Mouse (Mus musculus): ENCODE results near the gene Olfr685.

The Olfr685 gene

GRCm38 (mm10) chr7:105185912-105186311, at the start of gene Olfr685:
TSS of gene Olfr685 (minus strand) at chr7:105186012.
- DNase-seq, result no peak

GRCm38 (mm10) chr7:105229386-105229785, 43.6 kb upstream of the Olfr685 start:
- no peak for DNase-seq

GRCm38 (mm10) chr7:105228138-105228537, 42.3 kb upstream of the Olfr685 start:
- peak; percentile 17 to 72 for DNase-seq

- no peak for DNase-seq
Measured at GRCm38 (mm10) chr7:105226703-105227102, 40.9 kb upstream of the Olfr685 start.

- peak in 1 of 2 experiments; percentile 9 for DNase-seq
Measured at GRCm38 (mm10) chr7:105226072-105226471, 40.3 kb upstream of the Olfr685 start.

- no peak for DNase-seq
Measured at GRCm38 (mm10) chr7:105218281-105218680, 32.5 kb upstream of the Olfr685 start.

- DNase-seq, result no peak
Measured at GRCm38 (mm10) chr7:105214761-105215160, 28.9 kb upstream of the Olfr685 start.

GRCm38 (mm10) chr7:105207385-105207784, 21.6 kb upstream of the Olfr685 start, which contains the start of gene Olfr686:
TSS of gene Olfr686 (minus strand) at chr7:105207485.
- DNase-seq, result no peak

GRCm38 (mm10) chr7:105170773-105171172, 15.0 kb downstream of the Olfr685 start:
- peak; percentile 5 to 22 for DNase-seq

- DNase-seq, result no peak
Measured at GRCm38 (mm10) chr7:105163553-105163952, 22.3 kb downstream of the Olfr685 start, which contains the start of gene Olfr684. TSS of gene Olfr684 (minus strand) at chr7:105163653.

- no peak for DNase-seq
Measured at GRCm38 (mm10) chr7:105146912-105147311, 38.9 kb downstream of the Olfr685 start, which contains the start of gene Olfr683. TSS of gene Olfr683 (minus strand) at chr7:105147012.

GRCm38 (mm10) chr7:105141275-105141674, 44.5 kb downstream of the Olfr685 start:
- no peak for DNase-seq
